Mouse (Mus musculus) neural tube, embryonic 14.5 days (tissue): ENCODE results near the gene 4933407L21Rik. TPM values are rescaled to one million over a fixed set of nuclear protein-coding genes. Genes with fewer than 3 reads are reported as not detected.

Experiments used
- ATAC-seq: fragments of 200-750 bp; cut with Nextera tagmentation; 2 replicates; pipeline ENCODE4 v1.8.0; 2017; ENCODE audit warnings: low read depth, mild to moderate bottlenecking, moderate TSS enrichment, moderate library complexity
- H3K27ac ChIP-seq: fragments of 300-500 bp; sonication (generic); 2 replicates; pipeline ENCODE4 v1.5.1; 2014; ENCODE audit warnings: low read depth, mild to moderate bottlenecking, control low read depth, low read length, moderate library complexity, mixed read lengths
- H3K27me3 ChIP-seq: fragments of 300-500 bp; sonication (generic); 2 replicates; pipeline ENCODE4 v1.6.1; 2014; ENCODE audit warnings: low read length; ENCODE audit not compliant: control insufficient read depth, insufficient read depth
- H3K36me3 ChIP-seq: fragments of 300-500 bp; sonication (generic); 2 replicates; pipeline ENCODE4 v1.6.1; 2014; ENCODE audit warnings: low read length, mixed read lengths; ENCODE audit not compliant: control insufficient read depth, insufficient read depth
- H3K4me1 ChIP-seq: fragments of 300-500 bp; sonication (generic); 2 replicates; pipeline ENCODE4 v1.6.1; 2014; ENCODE audit warnings: low read length; ENCODE audit not compliant: control insufficient read depth, insufficient read depth
- H3K4me2 ChIP-seq: fragments of 300-500 bp; sonication (generic); 2 replicates; pipeline ENCODE4 v1.6.1; 2014; ENCODE audit warnings: mild to moderate bottlenecking, low read depth, low read length, control low read depth
- H3K4me3 ChIP-seq: fragments of 300-500 bp; sonication (generic); 2 replicates; pipeline ENCODE4 v1.5.1; 2014; ENCODE audit warnings: low read depth, low read length, control low read depth, mixed read lengths
- H3K9ac ChIP-seq: fragments of 300-500 bp; sonication (generic); replicated peaks from 2 replicates; pipeline ENCODE4 v1.6.1; 2014; ENCODE audit warnings: low read depth, mild to moderate bottlenecking, control low read depth, low read length, mixed read lengths
- H3K9me3 ChIP-seq: fragments of 300-500 bp; sonication (generic); 2 replicates; pipeline ENCODE4 v1.6.1; 2016; ENCODE audit warnings: low read length; ENCODE audit not compliant: control insufficient read depth
- WGBS: fragments of 180-500 bp; shearing (Covaris S2); extraction: QIAGEN DNeasy Blood & Tissue Kit; methylation state at CpG from one replicate; pipeline ENCODE4 v1.1.7; 2014; 5-methylcytosine and 5-hydroxymethylcytosine counted together
- polyA plus RNA-seq: library from polyadenylated mRNA; unstranded; fragments of >200 nt; fragmentation: Nextera tagmentation; extraction: Ambion mirVana; gene quantifications from 2 replicates; pipeline ENCODE4 v1.2.1, GENCODE M21; 2014

The 4933407L21Rik gene
- polyA plus RNA-seq, 1 experiment from 2014 or later: 6.9 TPM

DNA sequence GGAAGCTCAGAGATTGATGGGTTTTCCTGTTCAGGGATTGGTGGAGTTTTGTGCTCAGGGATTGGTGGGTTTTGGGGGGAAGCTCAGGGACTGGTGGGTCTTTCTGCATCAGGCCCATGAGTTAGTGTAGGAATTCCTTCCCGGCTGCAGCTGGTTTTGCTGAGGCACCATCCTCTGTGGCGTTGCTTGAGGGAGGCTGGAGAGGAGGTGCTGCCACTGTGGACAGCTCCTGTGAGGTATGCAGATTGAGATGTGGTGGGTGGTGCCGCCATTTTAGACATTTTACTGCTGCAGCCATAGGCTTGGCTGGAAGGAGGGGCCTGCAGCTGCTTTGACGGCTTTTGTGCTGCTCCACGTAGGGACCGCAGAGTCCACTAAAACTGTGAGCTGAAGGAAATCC, 1.1 kb downstream of the 4933407L21Rik start:
- no peak overlapping the region for H3K9ac ChIP-seq
- peaks cover 18% of the 10 kb centered on the region for H3K4me1 ChIP-seq
- ATAC-seq: no peak
- WGBS: 91% methylated on average over 6 of the region's 6 CpGs
- H3K27ac ChIP-seq: no peak overlapping the region
- H3K36me3 ChIP-seq: no peaks in the 10 kb centered on the region
- no peak overlapping the region for H3K4me3 ChIP-seq
- H3K9me3 ChIP-seq: no peaks in the 10 kb centered on the region
- H3K4me2 ChIP-seq: no peak overlapping the region
- no peaks in the 10 kb centered on the region for H3K27me3 ChIP-seq

DNA sequence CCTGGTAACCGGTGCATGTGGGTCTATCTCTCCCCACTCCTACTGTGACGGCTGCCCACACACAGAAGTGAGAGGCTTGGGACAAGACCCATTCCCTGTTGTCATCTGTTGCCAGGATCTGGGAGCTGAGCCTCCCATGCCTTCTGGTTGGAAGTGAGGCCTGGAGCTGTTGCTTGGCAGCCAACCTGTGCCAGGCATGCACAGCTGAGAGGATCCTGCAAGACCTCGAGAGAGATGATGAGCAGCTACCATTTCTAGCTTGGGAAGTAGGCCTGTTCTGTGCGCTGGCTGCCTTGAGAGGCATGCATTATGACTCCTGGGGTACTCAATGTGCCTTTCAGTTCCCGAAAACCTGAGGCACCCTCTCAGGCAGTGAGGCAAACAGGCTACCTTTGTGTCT, 2.9 kb downstream of the 4933407L21Rik start:
- H3K9ac ChIP-seq: no peak overlapping the region
- no peaks in the 10 kb centered on the region for H3K27me3 ChIP-seq
- ATAC-seq: no peak
- H3K9me3 ChIP-seq: no peaks in the 10 kb centered on the region
- H3K36me3 ChIP-seq: no peaks in the 10 kb centered on the region
- H3K4me1 ChIP-seq: peaks cover 18% of the 10 kb centered on the region
- H3K4me2 ChIP-seq: no peak overlapping the region
- no peak overlapping the region for H3K27ac ChIP-seq
- H3K4me3 ChIP-seq: no peak overlapping the region
- WGBS: 83% methylated on average over 5 of the region's 5 CpGs

DNA sequence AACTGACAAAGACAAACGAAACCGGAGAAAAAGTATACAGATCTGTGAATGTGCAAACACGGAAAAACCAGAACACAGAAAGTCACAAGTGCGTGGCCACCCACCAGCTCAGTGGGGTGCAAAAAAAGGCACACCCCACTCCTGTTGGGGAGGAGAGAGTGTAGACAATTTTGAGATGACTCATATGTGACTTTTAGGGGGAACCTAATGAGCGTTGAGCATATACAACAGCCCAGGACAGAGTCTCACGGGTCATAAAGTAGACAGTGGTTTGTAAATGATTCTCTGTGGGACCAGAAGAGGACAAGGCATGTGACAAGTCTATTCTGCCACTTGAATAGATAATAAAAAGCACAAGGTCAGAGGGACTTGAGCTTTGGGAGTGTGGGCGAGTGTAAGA, 4.9 kb downstream of the 4933407L21Rik start:
- WGBS: 7% methylated on average over 7 of the region's 7 CpGs
- H3K27me3 ChIP-seq: no peaks in the 10 kb centered on the region
- peaks cover 13% of the 10 kb centered on the region for H3K4me1 ChIP-seq
- H3K9ac ChIP-seq: no peak overlapping the region
- H3K4me2 ChIP-seq: no peak overlapping the region; the same call in 1 of the 2 replicates
- peak overlapping the region; percentile 45; the same call in 1 of the 2 replicates for H3K27ac ChIP-seq
- no peaks in the 10 kb centered on the region for H3K9me3 ChIP-seq
- no peak overlapping the region for H3K4me3 ChIP-seq
- ATAC-seq: peak; percentile 9; the same call in 1 of the 2 replicates
- no peaks in the 10 kb centered on the region for H3K36me3 ChIP-seq

DNA sequence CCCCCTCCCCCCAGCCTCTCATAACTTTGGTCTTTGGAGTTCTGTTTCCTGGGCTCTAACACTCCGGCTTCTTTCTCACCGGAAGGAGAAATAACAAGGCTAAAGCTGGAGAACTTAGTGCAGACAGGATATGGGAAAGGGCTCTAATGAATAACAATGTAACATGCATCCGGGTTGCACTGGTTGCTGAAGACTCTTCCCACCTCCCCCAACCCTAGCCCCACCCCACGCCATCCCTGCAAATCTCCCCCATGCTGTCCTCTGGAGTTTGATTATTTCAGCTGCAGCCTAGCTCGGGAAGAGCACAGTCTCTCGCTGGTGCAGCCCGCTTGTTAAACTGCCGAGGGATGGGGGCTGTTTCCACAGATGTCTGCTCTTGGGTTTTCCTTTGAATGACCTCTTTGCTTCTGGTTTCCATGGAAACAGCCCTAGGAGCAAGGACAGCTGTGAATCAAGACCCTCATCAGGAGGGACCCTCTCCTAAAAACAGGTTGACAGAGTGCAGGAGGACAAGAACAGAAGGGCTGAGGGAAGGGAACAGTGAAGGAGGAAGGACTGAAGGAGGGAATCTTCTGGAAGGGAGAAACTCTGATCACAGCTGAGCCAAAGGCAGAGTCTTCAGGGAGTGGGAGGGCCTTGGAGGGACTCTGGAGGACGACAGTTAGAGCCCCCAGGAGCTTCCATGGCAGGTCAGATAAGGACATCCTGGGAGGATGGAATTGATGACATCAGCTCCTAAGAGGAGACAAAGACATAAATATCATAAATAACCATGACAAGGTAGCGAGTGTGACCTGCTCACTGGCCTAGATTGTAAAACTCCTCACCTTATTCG, 5.6 kb downstream of the 4933407L21Rik start:
- ATAC-seq: peak; percentile 71
- peaks cover 13% of the 10 kb centered on the region for H3K4me1 ChIP-seq
- no peaks in the 10 kb centered on the region for H3K27me3 ChIP-seq
- no peak overlapping the region for H3K4me3 ChIP-seq
- H3K9ac ChIP-seq: peak overlapping the region; percentile 33; the same call in 1 of the 2 replicates
- H3K36me3 ChIP-seq: no peaks in the 10 kb centered on the region
- H3K9me3 ChIP-seq: no peaks in the 10 kb centered on the region
- 5% methylated on average over 11 of the region's 11 CpGs for WGBS
- peak overlapping the region; percentile 45; the same call in 1 of the 2 replicates for H3K27ac ChIP-seq
- H3K4me2 ChIP-seq: peak overlapping the region; percentile 24

DNA sequence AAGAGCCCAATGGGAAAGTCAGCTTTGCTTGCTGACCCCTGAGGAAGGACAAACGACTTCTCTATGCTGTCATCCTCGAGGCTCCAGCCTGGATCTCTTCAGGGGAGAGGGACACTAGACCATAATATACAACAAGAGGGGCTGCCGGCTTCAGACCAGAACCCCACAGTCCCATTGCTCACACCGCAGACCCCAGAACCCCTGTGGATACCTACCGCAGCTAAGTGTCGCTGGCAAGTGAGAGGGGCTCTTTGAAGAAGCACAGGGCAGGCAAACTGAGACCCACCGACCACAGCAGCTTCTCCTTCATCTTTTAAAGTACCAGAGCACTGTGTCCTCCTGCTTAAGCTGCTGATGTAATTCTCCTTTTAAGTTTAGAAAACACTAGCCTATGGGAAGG, 6.3 kb downstream of the 4933407L21Rik start:
- Histone ChIP-seq H3K4me2 (no peak overlapping the region), H3K36me3 (no peaks in the 10 kb centered on the region), H3K27me3 (no peaks in the 10 kb centered on the region), H3K27ac (no peak overlapping the region; the same call in 1 of the 2 replicates), H3K4me3 (no peak overlapping the region), H3K4me1 (peaks cover 13% of the 10 kb centered on the region), H3K9ac (no peak overlapping the region), H3K9me3 (no peaks in the 10 kb centered on the region)
- ATAC-seq: 0 out of 2 replicates have a peak, but pooled peaks have one; percentile 15
- 3% methylated on average over 7 of the region's 7 CpGs for WGBS

DNA sequence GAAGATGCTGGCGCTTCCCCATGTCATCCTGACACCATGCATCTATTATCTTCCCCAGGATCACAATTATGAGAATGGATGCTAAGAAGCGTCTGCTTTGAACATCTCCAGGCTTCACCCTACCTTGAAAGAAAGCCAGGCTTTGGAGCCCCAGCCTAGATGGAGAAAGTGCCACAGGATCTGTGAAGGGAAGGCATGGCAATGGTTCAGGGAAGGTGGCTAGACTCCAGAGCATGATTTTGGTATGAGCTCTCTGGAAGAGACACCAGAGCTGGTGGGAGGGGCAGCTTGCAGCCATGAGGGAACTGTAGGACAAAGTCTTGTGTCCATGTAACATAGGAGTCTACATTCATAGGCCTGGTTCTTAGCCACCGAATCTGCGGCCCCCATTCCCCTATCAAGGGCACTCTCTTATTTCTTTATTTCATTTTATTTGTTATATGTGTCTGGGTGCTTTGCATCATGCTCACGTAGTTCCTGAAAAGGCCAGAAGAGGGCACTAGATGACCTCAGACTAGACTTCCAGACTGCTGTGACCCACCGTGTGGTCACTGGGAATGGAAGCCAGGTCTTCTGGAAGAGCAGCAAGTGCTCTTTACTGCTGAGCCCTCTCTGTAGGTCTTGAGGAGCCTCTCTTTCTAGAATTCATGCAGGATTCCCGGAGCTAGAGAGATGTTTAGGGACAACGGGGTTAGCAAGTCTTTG, 7.0 kb downstream of the 4933407L21Rik start:
- whole genome bisulfite sequencing: 60% methylated on average over 8 of the region's 8 CpGs
- Histone ChIP-seq H3K27ac (no peak overlapping the region), H3K4me1 (peaks cover 13% of the 10 kb centered on the region), H3K9ac (no peak overlapping the region), H3K4me2 (no peak overlapping the region), H3K27me3 (no peaks in the 10 kb centered on the region), H3K36me3 (no peaks in the 10 kb centered on the region), H3K9me3 (no peaks in the 10 kb centered on the region), H3K4me3 (no peak overlapping the region)
- ATAC-seq: no peak

DNA sequence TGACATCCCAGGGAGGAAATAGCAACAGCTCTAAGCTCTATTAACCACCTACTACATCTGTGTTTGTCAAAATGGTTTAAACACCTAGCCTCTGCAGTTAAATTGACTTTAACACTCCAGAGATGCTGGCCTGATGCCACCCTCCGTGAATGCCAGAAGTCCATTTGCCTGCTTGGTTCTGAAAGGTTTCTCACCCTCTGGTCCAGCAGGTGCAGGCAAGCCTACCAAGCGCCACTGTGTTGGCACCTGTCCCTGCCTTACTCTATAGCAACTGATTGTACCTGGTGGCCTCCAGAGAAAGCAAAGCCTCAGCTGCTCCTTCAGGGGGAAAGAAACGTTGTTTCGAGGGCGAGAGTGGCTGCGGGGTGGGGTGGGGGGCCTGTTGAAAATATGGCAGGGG, 8.0 kb downstream of the 4933407L21Rik start:
- Histone ChIP-seq H3K9me3 (no peaks in the 10 kb centered on the region), H3K27me3 (no peaks in the 10 kb centered on the region), H3K9ac (no peak overlapping the region), H3K27ac (no peak overlapping the region), H3K4me3 (no peak overlapping the region), H3K36me3 (no peaks in the 10 kb centered on the region), H3K4me1 (peaks cover 13% of the 10 kb centered on the region), H3K4me2 (no peak overlapping the region)
- WGBS: 76% methylated on average over 6 of the region's 6 CpGs
- ATAC-seq: no peak

DNA sequence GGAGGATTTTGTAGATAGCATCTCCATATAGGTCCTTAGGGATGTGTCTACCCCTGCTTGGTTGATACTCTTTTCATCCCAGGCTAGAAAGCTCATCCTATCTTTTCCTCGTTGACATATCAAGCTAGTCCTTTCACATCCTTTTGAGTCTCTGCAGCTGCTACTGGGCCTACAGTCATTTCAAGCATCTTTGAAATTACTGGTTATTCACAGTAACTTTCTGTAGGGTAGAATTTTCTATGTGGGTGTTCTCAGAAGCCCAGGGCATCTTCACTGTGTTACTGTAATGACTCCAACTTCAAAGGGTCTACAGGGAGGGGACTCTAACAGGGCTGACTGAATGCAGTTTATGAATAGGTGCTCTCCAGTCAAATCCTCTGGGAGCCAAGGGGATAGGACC, 9.0 kb downstream of the 4933407L21Rik start:
- peaks cover 13% of the 10 kb centered on the region for H3K4me1 ChIP-seq
- no peak for ATAC-seq

DNA sequence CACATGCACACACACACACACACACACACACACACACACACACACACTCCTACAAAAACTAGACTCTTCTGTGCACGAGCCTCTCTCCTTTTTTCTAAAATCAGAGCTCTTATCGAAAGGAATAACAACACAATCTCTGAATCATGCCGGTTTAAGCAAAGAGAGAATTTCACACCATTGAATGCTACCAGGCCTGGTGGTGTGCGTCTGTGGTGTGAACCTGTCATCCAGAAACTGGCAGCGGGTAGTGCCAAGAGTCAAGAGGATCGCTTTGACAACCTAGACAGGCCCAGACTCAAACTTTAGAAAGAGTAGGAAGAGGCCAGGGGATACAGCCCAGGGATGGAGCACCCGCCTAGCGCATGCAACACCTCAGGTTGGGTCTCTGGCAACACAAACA, 14.0 kb downstream of the 4933407L21Rik start:
- Histone ChIP-seq H3K27me3 (no peaks in the 10 kb centered on the region), H3K27ac (no peak overlapping the region), H3K4me3 (no peak overlapping the region), H3K36me3 (no peaks in the 10 kb centered on the region), H3K4me1 (no peaks in the 10 kb centered on the region), H3K4me2 (no peak overlapping the region), H3K9me3 (no peaks in the 10 kb centered on the region), H3K9ac (no peak overlapping the region)
- 92% methylated on average over 8 of the region's 8 CpGs for WGBS
- no peak for ATAC-seq

More for the DNA sequence above, 9.0 kb downstream of the 4933407L21Rik start:
- H3K27me3 ChIP-seq: no peaks in the 10 kb centered on the region
- no peaks in the 10 kb centered on the region for H3K36me3 ChIP-seq
- no peak overlapping the region for H3K4me2 ChIP-seq
- no peak overlapping the region for H3K4me3 ChIP-seq
- no peak overlapping the region for H3K27ac ChIP-seq
- H3K9me3 ChIP-seq: no peaks in the 10 kb centered on the region
- H3K9ac ChIP-seq: no peak overlapping the region
- WGBS: 77% methylated on average over 1 of the region's 1 CpGs
